ENCODE assay signal across 8 mouse cellular contexts in the genomic region with DNA sequence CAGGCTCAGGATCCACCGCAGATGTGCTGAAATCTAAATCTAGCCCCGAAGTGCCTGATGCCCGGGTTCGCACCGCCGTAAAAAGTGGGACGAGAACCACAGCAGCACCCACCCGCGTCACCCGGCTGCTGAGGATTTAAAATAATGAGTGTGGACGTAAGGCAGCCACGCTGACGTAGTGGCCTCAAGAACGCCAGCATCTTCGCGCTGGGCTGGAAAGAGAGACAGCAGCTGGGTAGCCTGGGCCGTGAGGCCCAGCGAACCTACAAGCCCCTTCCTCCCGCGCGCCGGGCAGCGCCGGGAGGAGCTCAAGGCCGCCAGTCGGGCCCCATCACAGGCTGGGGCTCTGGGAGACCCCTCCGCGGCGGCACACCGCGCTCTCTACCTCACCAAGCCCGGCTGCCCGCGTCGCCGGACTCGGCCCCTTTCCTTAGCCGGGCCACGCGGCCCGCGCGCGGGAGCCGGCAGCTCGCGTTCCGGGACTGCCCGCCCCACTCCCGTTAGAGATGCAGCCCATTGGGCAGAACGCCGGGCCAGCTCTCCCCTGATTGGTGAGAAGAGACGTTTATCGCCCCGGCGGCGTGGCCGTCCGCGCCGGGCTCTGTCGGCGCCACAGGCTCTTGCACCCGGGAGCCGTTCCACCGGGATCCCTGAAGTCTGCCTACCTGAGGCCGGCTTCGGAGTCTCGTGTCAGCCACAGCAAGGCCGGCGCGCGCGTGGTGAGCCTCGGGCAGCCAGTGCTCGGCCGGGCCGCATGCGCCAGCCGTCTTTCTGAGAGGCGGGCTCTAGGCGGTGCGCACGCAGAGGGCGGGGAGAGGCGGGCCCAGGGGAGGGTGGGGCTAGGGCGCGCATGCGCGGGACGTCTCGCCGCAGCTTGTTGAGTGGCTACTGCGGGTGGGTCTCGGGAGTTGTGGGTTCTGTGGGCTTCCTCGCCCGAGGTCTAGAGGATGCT. TPM values are rescaled to one million over a fixed set of nuclear protein-coding genes. Genes with fewer than 3 reads are reported as not detected.
DNase-seq lines count a peak whose midpoint lies in the region; ATAC-seq lines count a peak whose summit lies in the region.

A gene (minus strand): TSS at position 791 of the 952 bp plus-strand sequence.

- WGBS in hindbrain, embryonic 12.5 days, result under 1% methylated on average over 92 of the region's 97 CpGs

- peak within 1 kb of the TSS; percentile 79 for H3K4me2 ChIP-seq in hindbrain, embryonic 12.5 days (replicated peaks)

- peaks cover 6% of the 10 kb centered on the region for H3K36me3 ChIP-seq in hindbrain, embryonic 12.5 days

- no peaks in the 10 kb centered on the region for H3K9me3 ChIP-seq in hindbrain, embryonic 12.5 days (replicated peaks)

- peak; percentile 98 for ATAC-seq in hindbrain, embryonic 12.5 days (ENCODE audit: low FRiP score)

- peak within 1 kb of the TSS; percentile 63 for H3K4me3 ChIP-seq in hindbrain, embryonic 12.5 days

- H3K9ac ChIP-seq in hindbrain, embryonic 12.5 days, result peak within 1 kb of the TSS; percentile 79

- peaks cover 19% of the 10 kb centered on the region for H3K4me1 ChIP-seq in hindbrain, embryonic 12.5 days

- peak within 1 kb of the TSS; percentile 90 for H3K27ac ChIP-seq in hindbrain, embryonic 12.5 days

- peak; percentile 98 for DNase-seq in Muller cell, postnatal 12 days (ENCODE audit: inconsistent ontology term)
- DNase-seq in cerebellum, adult 9-11 months, result peak; percentile 95
- peak; percentile 87 to 94 for DNase-seq in frontal cortex, postnatal 10 days (ENCODE audit: low spot score in 2 of 2)
- DNase-seq in layer of hippocampus, postnatal 14 days (ENCODE audit: low spot score in 2 of 2), result peak; percentile 94 to 98
- peak; percentile 94 for DNase-seq in lung, postnatal 14 days
- peak; percentile 83 for DNase-seq in retina, adult 2 months (ENCODE audit: low read depth, low spot score)
- peak; percentile 92 to 93 for DNase-seq in thymus, postnatal 36 days

- no peaks in the 10 kb centered on the region for H3K27me3 ChIP-seq in hindbrain, embryonic 12.5 days

RNA-seq across cellular contexts. Expression of the gene that starts here (rescaled TPM):
- polyA plus RNA-seq in hindbrain, embryonic 12.5 days (2016; fragmentation: Nextera tagmentation; extraction: Ambion mirVana), result 91.0 and 93.0 TPM in 2 replicates
- 10 to 100 TPM; 41.9 to 46.2 TPM for total RNA-seq in layer of hippocampus, postnatal 14 days (2021)

Comparison
In these comparisons a context has a peak if more than half of its experiments do, and no peak if none do; other contexts are left out.
1. Peak in every context shown above with its lines: DNase-seq, ATAC-seq, H3K4me3 ChIP-seq and H3K27ac ChIP-seq.